Mouse (Mus musculus) midbrain, embryonic 13.5 days (tissue): ENCODE measurements around the gene Neil1. TPM values are rescaled to one million over a fixed set of nuclear protein-coding genes. Genes with fewer than 3 reads are reported as not detected.

Experiments
- ATAC-seq: fragments of 200-750 bp; cut with Nextera tagmentation; 2 replicates; pipeline ENCODE4 v1.8.0; 2017; ENCODE audit warnings: mild to moderate bottlenecking, moderate TSS enrichment, moderate library complexity
- H3K27ac ChIP-seq: fragments of 300-500 bp; sonication (generic); 2 replicates; pipeline ENCODE4 v1.5.1; 2015; ENCODE audit warnings: inconsistent platforms, mild to moderate bottlenecking, moderate library complexity
- H3K27me3 ChIP-seq: fragments of 300-500 bp; sonication (generic); 2 replicates; pipeline ENCODE4 v1.6.1; 2015; ENCODE audit warnings: mild to moderate bottlenecking, inconsistent platforms
- H3K36me3 ChIP-seq: fragments of 300-500 bp; sonication (generic); 2 replicates; pipeline ENCODE4 v1.6.1; 2015; ENCODE audit warnings: mild to moderate bottlenecking, inconsistent platforms
- H3K4me1 ChIP-seq: fragments of 300-500 bp; sonication (generic); replicated peaks from 2 replicates; pipeline ENCODE4 v1.6.1; 2015; ENCODE audit warnings: inconsistent platforms
- H3K4me2 ChIP-seq: fragments of 300-500 bp; sonication (generic); replicated peaks from 2 replicates; pipeline ENCODE4 v1.6.1; 2015; ENCODE audit warnings: moderate library complexity, mild to moderate bottlenecking, inconsistent platforms
- H3K4me3 ChIP-seq: fragments of 300-500 bp; sonication (generic); replicated peaks from 2 replicates; pipeline ENCODE4 v1.5.1; 2015; ENCODE audit warnings: mild to moderate bottlenecking, inconsistent platforms
- H3K9ac ChIP-seq: fragments of 300-500 bp; sonication (generic); replicated peaks from 2 replicates; pipeline ENCODE4 v1.6.1; 2015; ENCODE audit warnings: mild to moderate bottlenecking, inconsistent platforms
- H3K9me3 ChIP-seq: fragments of 300-500 bp; sonication (generic); 2 replicates; pipeline ENCODE4 v1.6.1; 2016; ENCODE audit warnings: mild to moderate bottlenecking, inconsistent platforms
- WGBS: fragments of 180-500 bp; shearing (Covaris S2); methylation state at CpG from one replicate; pipeline ENCODE4 v1.1.7; 2015; 5-methylcytosine and 5-hydroxymethylcytosine counted together
- polyA plus RNA-seq: library from polyadenylated mRNA; unstranded; fragments of >200 nt; fragmentation: Nextera tagmentation; extraction: Ambion mirVana; gene quantifications from 2 replicates; pipeline ENCODE4 v1.2.1, GENCODE M21; 2015

The Neil1 gene
- polyA plus RNA-seq, 1 experiment from 2014 or later: 10.4 TPM

- no peaks in the 10 kb centered on the region for H3K4me1 ChIP-seq
- no peaks in the 10 kb centered on the region for H3K27me3 ChIP-seq
- whole genome bisulfite sequencing: 89% methylated on average over 9 of the region's 9 CpGs
- no peak for ATAC-seq
- H3K9ac ChIP-seq: no peak overlapping the region
- H3K27ac ChIP-seq: no peak overlapping the region
- no peak overlapping the region for H3K4me2 ChIP-seq
- H3K9me3 ChIP-seq: no peaks in the 10 kb centered on the region
- peaks cover 83% of the 10 kb centered on the region for H3K36me3 ChIP-seq
- H3K4me3 ChIP-seq: no peak overlapping the region
These were observed 10.3 kb downstream of the Neil1 start for GRCm38 (mm10) chr9:57137777-57138176.

- no peak overlapping the region for H3K9ac ChIP-seq
- H3K9me3 ChIP-seq: no peaks in the 10 kb centered on the region
- H3K36me3 ChIP-seq: peaks cover 78% of the 10 kb centered on the region
- H3K4me2 ChIP-seq: no peak overlapping the region
- no peak overlapping the region for H3K4me3 ChIP-seq
- H3K4me1 ChIP-seq: no peaks in the 10 kb centered on the region
- no peaks in the 10 kb centered on the region for H3K27me3 ChIP-seq
- H3K27ac ChIP-seq: no peak overlapping the region
- no peak for ATAC-seq
- WGBS: 91% methylated on average over 6 of the region's 6 CpGs
These were observed 10.9 kb downstream of the Neil1 start for GRCm38 (mm10) chr9:57137246-57137645.

GRCm38 (mm10) chr9:57130577-57131433 is 17.3 kb downstream of the Neil1 start, which contains the start of gene Man2c1:
Gene Man2c1, plus strand, starts transcription at chr9:57130690.
- under 1% methylated on average over 57 of the region's 58 CpGs for WGBS
- peak within 1 kb of the TSS; percentile 92 for H3K27ac ChIP-seq

GRCm38 (mm10) chr9:57129641-57130040 is 18.5 kb downstream of the Neil1 start:
- ATAC-seq: no peak
- Histone ChIP-seq H3K4me3 (peak overlapping the region; percentile 56; the same call in 1 of the 2 replicates), H3K4me1 (peaks cover 15% of the 10 kb centered on the region), H3K9ac (no peak overlapping the region; the same call in 1 of the 2 replicates), H3K27me3 (no peaks in the 10 kb centered on the region), H3K36me3 (peaks cover 39% of the 10 kb centered on the region), H3K4me2 (peak overlapping the region; percentile 67), H3K27ac (no peak overlapping the region), H3K9me3 (no peaks in the 10 kb centered on the region)

More at GRCm38 (mm10) chr9:57130577-57131433, 17.3 kb downstream of the Neil1 start, which contains the start of gene Man2c1:
- peaks cover 15% of the 10 kb centered on the region for H3K4me1 ChIP-seq
- H3K9me3 ChIP-seq: no peaks in the 10 kb centered on the region
- H3K4me2 ChIP-seq: peak within 1 kb of the TSS; percentile 67
- H3K9ac ChIP-seq: peak within 1 kb of the TSS; percentile 64
- ATAC-seq: peak; percentile 95
- H3K4me3 ChIP-seq: peak within 1 kb of the TSS; percentile 56
- H3K27me3 ChIP-seq: no peaks in the 10 kb centered on the region
- H3K36me3 ChIP-seq: peaks cover 40% of the 10 kb centered on the region

GRCm38 (mm10) chr9:57117261-57117755 is 30.8 kb downstream of the Neil1 start:
- no peak for ATAC-seq
- 90% methylated on average over 13 of the region's 13 CpGs for WGBS
- peaks cover 83% of the 10 kb centered on the region for H3K36me3 ChIP-seq
- H3K27ac ChIP-seq: no peak overlapping the region
- H3K4me3 ChIP-seq: no peak overlapping the region
- H3K27me3 ChIP-seq: no peaks in the 10 kb centered on the region
- no peak overlapping the region for H3K4me2 ChIP-seq
- H3K4me1 ChIP-seq: no peaks in the 10 kb centered on the region
- H3K9me3 ChIP-seq: no peaks in the 10 kb centered on the region
- no peak overlapping the region for H3K9ac ChIP-seq

Other genes starting within 250 kb of the Neil1 start
- gene Snx33, start 219.9 kb downstream of the Neil1 start, polyA plus RNA-seq: 2.8 and 3.1 TPM in 2 replicates
- 69.4 and 73.3 TPM in 2 replicates for gene Imp3, start 210.8 kb downstream of the Neil1 start, polyA plus RNA-seq
- 27.8 and 30.5 TPM in 2 replicates for gene Snupn, start 197.4 kb downstream of the Neil1 start, polyA plus RNA-seq
- 21.7 and 23.4 TPM in 2 replicates for gene Ptpn9, start 153.4 kb downstream of the Neil1 start, polyA plus RNA-seq
- gene Sin3a, start 76.3 kb downstream of the Neil1 start, polyA plus RNA-seq: 29.6 and 33.2 TPM in 2 replicates
- 69.3 and 70.0 TPM in 2 replicates for gene Man2c1, start 17.6 kb downstream of the Neil1 start, polyA plus RNA-seq
- gene Commd4, start 10.0 kb upstream of the Neil1 start, polyA plus RNA-seq: 169 and 177 TPM in 2 replicates
- gene Trcg1, start 88.3 kb upstream of the Neil1 start, polyA plus RNA-seq: not detected in 2 replicates
- gene 1700017B05Rik, start 114.3 kb upstream of the Neil1 start, polyA plus RNA-seq: 4.4 and 5.6 TPM in 2 replicates